Mouse (Mus musculus): ENCODE measurements at regions not wholly inside any gene's neighbourhood (a gene's known extent, or its start where the extent isn't known, plus 50 kb on each side); places are given as distances from the start of the nearest gene placed in this dataset.

GRCm38 (mm10) chr9:50257162-50257561 lies 87.6 kb downstream of the Rpl10-ps3 start:
- intact Hi-C loops (cut with DNase I) = no loop called here
- DNase-seq = no peak

- DNase-seq = no peak
- intact Hi-C loops (cut with DNase I) = no loop called here
Observed at GRCm38 (mm10) chr9:50244982-50245671, 99.6 kb downstream of the Rpl10-ps3 start.

- DNase-seq = no peak
- intact Hi-C loops (cut with DNase I) = no loop called here
Observed at GRCm38 (mm10) chr9:50240923-50241322, 103.8 kb downstream of the Rpl10-ps3 start.

GRCm38 (mm10) chr9:50235908-50236307 lies 108.9 kb downstream of the Rpl10-ps3 start:
- intact Hi-C loops (cut with DNase I) = no loop called here
- peak; percentile 2 to 5 for DNase-seq

GRCm38 (mm10) chr9:50234655-50235054 lies 110.1 kb downstream of the Rpl10-ps3 start:
- intact Hi-C loops (cut with DNase I) = no loop called here
- DNase-seq = peak in 1 of 2 experiments; percentile 2

- intact Hi-C loops (cut with DNase I) = no loop called here
Observed at GRCm38 (mm10) chr9:50232958-50233510, 111.7 kb downstream of the Rpl10-ps3 start.

GRCm38 (mm10) chr9:50210481-50210880 lies 134.3 kb downstream of the Rpl10-ps3 start:
- DNase-seq = no peak

More at GRCm38 (mm10) chr9:50232958-50233510, 111.7 kb downstream of the Rpl10-ps3 start:
- no peak for DNase-seq

GRCm38 (mm10) chr9:50199422-50200218 lies 145.1 kb downstream of the Rpl10-ps3 start:
- intact Hi-C loops (cut with DNase I) = no loop called here
- DNase-seq = no peak

More at GRCm38 (mm10) chr9:50210481-50210880, 134.3 kb downstream of the Rpl10-ps3 start:
- intact Hi-C loops (cut with DNase I) = no loop called here

GRCm38 (mm10) chr9:50192400-50193110 lies 152.2 kb downstream of the Rpl10-ps3 start:
- peak; percentile 6 to 9 for DNase-seq
- intact Hi-C loops (cut with DNase I) = no loop called here

GRCm38 (mm10) chr9:50191136-50191535 lies 153.6 kb downstream of the Rpl10-ps3 start:
- no peak for DNase-seq
- intact Hi-C loops (cut with DNase I) = no loop called here

- DNase-seq = peak; percentile 5 to 9
- intact Hi-C loops (cut with DNase I) = no loop called here
Observed at GRCm38 (mm10) chr9:50188576-50189070, 156.1 kb downstream of the Rpl10-ps3 start.

GRCm38 (mm10) chr9:50181360-50181759 lies 163.4 kb downstream of the Rpl10-ps3 start:
- DNase-seq = no peak
- intact Hi-C loops (cut with DNase I) = no loop called here

- intact Hi-C loops (cut with DNase I) = loop anchor here (10.0 kb wide), 2 partner anchors 461 to 651 kb away; no protein-coding TSS in a partner anchor
- no peak for DNase-seq
Observed at GRCm38 (mm10) chr9:50176131-50176530, 168.6 kb downstream of the Rpl10-ps3 start.

GRCm38 (mm10) chr9:50171826-50172464 lies 172.8 kb downstream of the Rpl10-ps3 start:
- intact Hi-C loops (cut with DNase I) = loop anchor here (1.0 to 10.0 kb wide), 5 partner anchors 457 to 678 kb away; no protein-coding TSS in a partner anchor
- DNase-seq = peak; percentile 45 to 54

- intact Hi-C loops (cut with DNase I) = loop anchor here (5.0 to 10.0 kb wide), 3 partner anchors 456 to 646 kb away; no protein-coding TSS in a partner anchor
Observed at GRCm38 (mm10) chr9:50171164-50171563, 173.6 kb downstream of the Rpl10-ps3 start.

GRCm38 (mm10) chr9:50170637-50171036 lies 174.1 kb downstream of the Rpl10-ps3 start:
- no peak for DNase-seq
- intact Hi-C loops (cut with DNase I) = loop anchor here (5.0 to 10.0 kb wide), 3 partner anchors 456 to 646 kb away; no protein-coding TSS in a partner anchor

More at GRCm38 (mm10) chr9:50171164-50171563, 173.6 kb downstream of the Rpl10-ps3 start:
- no peak for DNase-seq

GRCm38 (mm10) chr9:50154618-50155017 lies 190.2 kb downstream of the Rpl10-ps3 start:
- no peak for DNase-seq

GRCm38 (mm10) chr9:50150091-50150490 lies 194.7 kb downstream of the Rpl10-ps3 start:
- no peak for DNase-seq
- intact Hi-C loops (cut with DNase I) = no loop called here

More at GRCm38 (mm10) chr9:50154618-50155017, 190.2 kb downstream of the Rpl10-ps3 start:
- intact Hi-C loops (cut with DNase I) = no loop called here

GRCm38 (mm10) chr9:50142756-50143155 lies 202.0 kb downstream of the Rpl10-ps3 start:
- intact Hi-C loops (cut with DNase I) = no loop called here
- no peak for DNase-seq

- no peak for DNase-seq
- intact Hi-C loops (cut with DNase I) = no loop called here
Observed at GRCm38 (mm10) chr9:50142091-50142490, 202.7 kb downstream of the Rpl10-ps3 start.

Data from heart, postnatal 36 days (tissue).